Mouse (Mus musculus) kidney, adult 8-10 months (tissue): ENCODE measurements at regions not wholly inside any gene's neighbourhood (a gene's known extent, or its start where the extent isn't known, plus 50 kb on each side); places are given as distances from the start of the nearest gene placed in this dataset.

Experiments used
- DNase-seq, 2 experiments: peaks; one replicate each; pipeline ENCODE4 v3.0.0; 2022

DNA sequence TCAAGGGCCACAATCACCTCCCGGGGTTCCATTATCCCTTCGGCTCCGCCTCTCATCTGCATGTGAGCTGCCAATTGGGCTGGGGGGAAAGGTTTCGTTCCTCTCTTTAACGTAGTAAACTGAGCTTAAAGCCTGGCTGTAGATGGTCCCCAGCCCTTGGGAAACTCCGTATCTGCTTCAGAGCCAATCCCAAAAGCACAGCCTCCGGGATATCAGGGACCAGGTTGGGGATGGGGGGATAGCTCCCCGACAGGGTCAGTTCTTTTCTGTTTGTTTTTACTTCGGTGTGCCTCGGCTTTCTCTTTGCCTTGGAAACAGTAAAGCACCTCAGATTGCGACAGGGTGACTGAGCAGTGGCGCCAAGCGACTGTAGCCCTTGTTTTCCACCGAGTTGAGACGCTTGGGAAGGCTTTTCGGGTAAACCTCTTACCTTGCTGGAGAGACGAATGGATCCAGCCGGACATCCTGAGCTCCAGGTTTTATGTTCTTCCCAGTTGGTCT lies 64.5 kb downstream of the Tfap2c start:
- no peak for DNase-seq

DNA sequence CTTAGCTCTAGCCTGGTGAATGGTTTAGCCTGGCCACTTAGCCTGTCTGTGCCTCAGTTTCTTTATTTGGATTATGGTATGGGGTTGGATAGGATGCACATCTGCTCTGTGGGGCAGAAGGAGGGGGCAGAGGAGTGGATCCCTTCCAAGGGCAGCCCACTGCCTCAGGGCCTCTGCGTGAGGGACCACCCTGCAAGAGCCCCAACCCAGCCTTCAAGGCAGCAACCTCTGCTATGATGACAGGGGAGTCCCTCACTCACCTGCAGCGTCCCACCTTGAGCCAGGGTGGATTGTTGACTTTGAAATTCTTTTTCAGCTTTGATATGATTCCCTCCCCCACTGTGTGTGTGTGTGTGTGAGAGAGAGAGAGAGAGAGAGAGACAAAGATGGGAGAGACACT lies 65.8 kb downstream of the Tfap2c start:
- no peak for DNase-seq

DNA sequence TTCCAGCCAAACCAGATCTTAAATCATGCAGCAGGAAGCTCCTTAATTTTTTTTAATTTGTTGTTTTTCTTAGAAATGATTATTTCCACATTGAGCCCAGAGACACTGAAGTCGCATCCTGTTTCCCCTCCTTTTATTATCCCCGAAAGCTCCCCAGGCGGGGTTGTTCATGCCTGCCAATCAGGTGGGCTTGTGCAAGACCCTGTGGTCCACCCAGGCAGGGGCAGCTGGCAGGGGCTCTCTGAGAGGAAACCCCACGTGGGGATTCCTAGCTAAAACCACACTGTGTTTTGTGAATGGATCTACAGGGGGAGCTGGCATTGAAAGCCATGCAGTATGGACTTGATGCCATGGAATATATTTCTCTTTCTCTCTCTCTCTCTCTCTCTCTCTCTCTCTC lies 66.2 kb downstream of the Tfap2c start:
- DNase-seq, result no peak

DNA sequence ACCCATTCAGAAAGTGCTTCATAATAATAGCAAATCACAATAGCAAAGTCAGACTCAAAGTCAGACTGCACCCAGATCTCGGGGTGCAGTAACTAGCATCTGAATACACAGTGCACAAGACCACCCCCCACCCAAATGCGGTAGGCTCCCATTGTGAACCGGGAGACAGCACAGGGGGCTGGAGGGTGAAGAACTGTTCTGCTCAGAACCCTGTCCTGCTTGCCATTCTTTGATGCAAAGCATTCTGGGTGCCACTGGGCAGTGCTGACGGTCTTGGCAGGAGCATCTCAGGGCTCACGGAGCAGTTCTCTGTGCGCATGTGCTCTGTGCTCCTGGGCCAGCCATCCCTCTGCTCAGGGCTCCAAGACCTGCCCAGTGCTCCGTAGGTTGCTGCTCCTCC lies 69.8 kb downstream of the Tfap2c start:
- DNase-seq, result no peak

DNA sequence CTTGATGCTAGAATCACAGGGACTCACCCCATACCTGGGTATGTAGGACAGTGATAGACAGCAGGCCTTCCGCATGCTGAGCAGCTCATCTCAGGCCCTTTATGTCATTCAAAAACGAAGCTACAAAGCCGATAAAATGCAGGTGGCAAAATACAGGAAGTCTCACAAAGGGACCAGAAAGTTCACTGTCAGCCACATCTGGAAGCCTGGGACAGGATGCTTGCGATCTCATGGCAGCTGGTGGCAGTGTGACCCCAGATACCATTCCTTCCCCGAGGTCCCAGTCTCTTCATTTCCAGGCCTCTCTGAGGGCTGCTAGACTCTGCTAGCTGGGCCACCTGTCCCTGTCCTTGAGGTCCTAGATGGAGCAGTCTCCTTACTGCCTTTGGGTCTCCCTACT lies 70.6 kb downstream of the Tfap2c start:
- DNase-seq, result no peak

DNA sequence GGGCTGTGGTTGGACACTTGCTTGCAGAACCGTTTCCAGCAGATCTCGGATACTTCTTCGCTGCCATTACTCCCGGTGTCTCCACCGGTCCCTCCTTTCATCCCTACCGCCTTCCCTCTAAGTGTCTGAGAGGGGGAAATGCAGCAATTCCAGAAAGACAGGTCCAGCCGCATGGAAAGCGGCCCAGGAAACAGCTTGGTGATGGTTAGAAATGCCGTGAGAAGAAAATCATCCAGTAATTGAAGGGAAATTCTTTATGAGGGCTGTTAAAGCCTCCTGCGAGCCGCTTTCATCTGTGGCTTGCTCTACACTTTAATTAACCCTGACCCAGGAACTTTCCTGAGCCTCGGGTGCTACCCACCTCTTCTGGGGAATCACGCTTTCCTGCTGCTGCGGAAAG lies 74.3 kb downstream of the Tfap2c start:
- DNase-seq, result no peak

DNA sequence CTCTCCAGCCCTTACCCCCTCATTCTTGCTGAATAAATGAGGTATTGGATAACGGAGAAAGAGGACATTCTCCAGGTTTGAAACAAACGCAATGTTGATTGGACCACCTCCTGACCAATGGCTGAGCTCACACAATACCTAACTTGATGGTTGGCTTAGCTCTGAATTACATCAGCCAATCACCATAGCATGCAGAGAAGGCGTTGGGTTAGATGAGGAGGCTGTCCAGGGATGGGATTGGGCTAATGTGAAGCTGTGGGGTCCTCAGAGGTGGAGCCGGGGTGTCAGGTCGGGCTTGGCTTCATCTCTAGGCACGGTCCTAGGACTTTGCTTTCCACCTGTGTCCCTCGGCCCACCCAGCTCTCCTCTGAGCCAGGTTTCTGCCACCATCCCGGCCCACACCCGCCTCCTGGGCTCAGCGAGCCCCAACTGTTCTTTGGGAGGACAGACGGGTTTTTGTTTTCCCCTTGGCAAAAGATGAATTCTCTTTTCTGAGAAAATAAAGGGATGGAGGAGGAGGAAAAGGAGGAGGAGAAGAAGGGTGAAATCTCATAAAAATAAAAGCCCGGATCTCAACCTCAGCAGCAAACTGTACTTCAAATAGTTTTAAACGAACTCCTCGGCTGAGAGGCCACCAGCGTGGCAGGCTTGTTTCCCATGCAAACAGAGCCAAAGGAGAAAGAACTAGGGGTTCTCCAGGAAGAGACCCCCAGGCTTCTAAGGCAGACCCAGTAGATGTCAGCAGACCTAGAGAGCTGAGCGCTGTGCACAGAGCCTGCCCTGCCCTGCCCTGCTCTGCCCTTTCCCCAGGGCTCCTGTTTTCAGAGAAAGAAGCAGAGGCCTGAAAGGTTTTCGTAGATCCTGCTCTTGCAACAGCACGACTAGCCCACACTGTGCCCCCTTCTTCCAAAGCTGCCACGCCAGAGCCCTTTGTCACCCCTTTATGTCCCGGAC lies 78.2 kb downstream of the Tfap2c start:
- DNase-seq, result no peak

DNA sequence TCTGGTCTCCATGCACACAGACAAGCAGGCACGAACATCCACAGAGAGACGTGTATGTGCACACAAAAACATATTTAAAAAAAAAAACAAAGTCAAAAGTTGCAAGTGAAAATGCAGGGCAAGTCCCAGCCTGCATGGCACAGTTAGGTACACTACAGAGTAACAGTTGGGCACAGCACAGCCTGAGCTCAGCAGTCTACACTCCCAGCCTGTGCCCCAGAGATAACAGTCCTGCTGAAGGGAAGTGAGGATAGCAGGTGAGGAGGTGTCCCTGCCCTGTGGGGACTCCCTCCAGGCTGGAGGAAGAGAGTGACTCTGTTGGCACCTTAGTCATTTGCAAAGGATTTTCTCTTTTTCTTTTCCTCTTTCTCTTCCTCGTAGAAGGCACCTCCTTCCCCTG lies 80.9 kb downstream of the Tfap2c start:
- DNase-seq, result no peak

DNA sequence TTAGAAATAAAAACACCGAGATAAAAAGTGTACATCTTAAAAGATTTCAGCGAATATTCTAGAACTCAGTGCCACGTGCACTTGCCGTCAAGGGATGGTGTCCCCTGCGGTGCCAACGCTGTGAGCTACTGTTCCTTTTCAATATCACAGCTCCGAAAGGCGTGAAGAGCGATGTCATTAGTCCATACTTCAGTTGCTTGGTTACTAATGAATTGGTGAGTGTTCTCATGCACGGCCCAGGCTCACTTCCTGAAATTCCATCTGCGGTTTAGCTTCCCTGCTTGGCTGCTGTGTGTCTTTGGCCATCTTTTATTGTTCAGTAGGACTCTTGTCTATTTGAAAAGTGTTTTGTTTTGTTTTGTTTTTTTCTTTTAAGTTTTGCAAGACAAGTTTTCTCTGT lies 93.2 kb downstream of the Tfap2c start:
- DNase-seq, result no peak

DNA sequence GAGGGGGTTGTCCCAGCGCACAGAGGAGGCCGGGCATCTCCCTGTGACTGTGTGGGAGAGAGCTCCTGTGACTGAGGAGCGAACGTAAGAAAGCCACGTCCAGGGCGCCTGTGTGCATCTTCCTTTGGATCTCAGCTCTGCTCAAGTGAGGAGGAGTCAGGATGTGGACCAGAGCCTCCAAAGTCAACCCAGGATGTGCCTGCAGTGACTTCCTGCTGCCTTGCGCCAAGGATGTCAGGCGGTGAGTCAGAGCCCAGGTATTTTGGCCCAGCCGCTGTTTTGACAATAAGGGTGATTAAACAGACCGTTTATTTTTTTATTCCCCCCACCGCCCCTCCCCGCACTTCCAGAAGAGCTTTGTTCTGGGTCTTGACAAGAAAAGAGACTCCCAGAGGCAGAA lies 94.5 kb downstream of the Tfap2c start:
- DNase-seq, result peak in 1 of 2 experiments; percentile 28

DNA sequence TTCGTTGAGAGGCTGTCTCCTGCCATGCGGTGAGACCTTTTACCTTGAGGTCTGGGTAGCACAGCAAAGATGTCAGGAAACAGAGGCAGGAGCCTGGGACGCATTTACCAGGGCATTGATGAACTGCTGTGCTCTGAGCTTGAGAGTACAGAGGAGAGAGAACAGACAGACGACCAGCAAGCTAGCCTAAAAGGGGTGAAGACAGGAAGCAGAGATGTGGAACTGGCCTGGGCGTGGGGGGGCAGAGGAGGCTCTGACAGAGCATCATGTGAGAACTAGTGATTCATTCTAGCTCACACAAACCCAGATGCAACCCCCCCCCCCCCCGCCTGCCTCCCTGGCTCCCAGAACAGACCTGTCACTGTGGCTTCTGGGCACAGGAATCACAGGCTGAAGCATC lies 95.1 kb downstream of the Tfap2c start:
- DNase-seq, result no peak

DNA sequence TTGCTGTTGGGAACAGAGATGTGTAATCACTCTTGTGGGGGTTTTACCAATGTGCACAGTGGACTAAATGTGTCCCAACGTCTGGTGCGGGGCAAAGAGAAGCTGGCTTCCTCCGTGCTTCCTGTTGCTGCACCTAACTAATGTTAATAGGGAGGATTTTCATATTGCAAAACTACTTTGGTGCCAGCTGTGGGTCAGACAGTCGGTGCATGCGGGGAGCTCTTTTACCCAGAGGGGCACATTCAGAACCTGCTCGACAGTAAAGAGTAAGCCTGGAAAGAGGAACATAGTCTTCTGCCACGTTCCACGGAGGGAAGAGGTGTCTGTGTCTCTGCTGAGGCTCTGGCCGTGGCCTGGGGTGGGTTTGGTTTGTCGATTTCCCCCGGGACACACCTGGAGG lies 98.7 kb downstream of the Tfap2c start:
- no peak for DNase-seq

DNA sequence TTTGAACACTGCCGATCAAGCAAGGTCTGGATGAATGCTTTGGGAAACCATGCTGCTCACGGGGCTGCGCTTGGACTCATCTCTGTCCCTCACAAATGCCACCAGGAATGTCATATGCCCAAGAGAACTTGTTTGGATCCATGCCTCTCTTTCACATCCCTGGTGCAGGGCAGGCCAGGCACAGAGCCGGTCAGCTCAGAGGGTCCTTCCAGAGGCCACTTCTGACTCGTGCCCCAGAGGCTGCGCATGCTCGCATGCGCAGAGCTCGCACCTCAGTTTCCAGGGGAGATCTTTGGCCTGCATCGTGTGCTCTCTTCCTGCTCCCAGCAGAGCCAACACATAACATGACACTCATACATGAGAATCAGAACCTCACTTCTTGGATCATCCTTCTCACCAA lies 111.1 kb downstream of the Tfap2c start:
- DNase-seq, result no peak

DNA sequence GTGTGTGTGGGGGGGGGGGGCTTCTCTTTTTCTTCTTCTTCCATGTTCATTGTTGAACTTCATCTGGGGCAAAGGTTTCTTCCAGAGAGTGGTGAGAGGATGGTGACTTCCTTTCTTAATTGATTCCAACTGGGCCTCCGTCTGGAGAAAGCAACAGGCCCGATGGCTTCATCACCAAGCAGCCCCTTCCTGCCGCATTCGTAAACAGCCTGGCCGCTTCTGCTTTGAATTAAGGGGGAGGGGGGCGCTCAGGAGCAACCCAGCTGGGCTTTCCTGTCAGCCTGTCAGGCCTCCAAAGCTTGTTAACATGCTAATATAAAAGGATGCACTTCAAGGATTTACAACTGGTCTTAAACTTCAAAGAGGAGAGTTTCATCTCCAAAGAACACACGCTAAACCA lies 111.5 kb downstream of the Tfap2c start:
- no peak for DNase-seq

DNA sequence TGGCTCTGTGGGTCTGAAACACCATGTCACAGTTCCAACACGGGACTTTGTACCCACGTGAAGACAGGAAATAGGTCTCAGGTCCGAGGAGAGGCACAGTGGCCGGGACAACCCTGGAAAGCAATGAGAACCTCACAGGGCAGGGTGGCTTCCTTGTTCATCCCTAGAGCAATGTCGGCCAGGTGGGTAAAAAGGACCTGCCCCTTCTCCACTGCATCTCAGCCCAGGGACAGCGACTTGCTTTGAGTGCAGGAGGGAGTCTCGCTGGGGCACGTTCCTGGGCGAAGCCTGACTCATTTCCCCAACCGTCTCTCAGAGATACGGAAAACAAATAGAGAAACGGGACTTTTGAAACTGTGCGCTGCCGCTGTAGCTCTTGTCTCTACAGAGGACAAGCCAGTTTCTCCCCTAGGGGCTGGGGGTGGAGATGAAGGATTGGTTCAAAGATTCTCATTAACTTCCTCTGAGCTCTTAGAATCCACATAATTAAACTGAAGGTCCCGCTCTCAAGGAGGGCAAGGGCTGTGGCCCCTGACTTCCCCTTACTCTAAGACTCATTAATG lies 112.1 kb downstream of the Tfap2c start:
- no peak for DNase-seq

DNA sequence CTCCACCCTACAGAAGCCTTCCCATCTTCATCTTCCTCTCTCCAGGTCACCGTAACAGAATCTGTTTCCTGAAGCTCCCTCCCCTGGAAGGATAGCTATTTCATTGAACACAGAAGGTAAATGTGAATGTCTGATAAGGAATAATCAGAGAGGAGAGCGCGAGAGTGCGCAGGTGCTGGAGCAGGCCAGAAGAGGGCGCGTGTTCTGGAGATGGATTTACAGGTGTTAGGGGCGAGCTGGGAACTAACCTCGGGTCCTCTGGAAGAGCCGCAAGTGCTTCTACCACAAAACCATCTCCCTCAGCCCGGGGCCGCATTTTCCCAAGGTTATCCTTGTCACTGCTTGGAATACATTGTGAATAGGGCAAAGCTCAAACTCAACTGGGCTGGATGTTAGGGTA lies 112.8 kb downstream of the Tfap2c start:
- no peak for DNase-seq

DNA sequence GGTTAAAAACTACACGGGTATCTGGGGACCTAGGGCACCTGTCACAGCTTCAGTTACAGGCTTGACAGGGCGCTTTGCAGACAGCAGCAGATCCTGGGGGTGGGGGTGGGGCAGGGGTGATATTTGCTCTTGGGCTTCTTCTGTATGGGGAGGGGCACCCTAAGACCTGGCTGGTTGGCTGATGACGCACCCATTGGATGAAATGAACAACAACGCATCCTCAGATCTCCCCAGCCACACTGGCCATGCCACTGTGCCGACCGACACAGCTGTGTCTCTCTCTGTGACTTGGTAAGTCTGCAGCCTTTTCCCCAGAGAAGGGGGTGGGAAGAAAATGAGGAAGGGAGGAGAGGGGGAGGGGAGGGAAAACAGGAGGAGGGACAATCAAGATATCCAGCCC lies 114.3 kb downstream of the Tfap2c start:
- no peak for DNase-seq

DNA sequence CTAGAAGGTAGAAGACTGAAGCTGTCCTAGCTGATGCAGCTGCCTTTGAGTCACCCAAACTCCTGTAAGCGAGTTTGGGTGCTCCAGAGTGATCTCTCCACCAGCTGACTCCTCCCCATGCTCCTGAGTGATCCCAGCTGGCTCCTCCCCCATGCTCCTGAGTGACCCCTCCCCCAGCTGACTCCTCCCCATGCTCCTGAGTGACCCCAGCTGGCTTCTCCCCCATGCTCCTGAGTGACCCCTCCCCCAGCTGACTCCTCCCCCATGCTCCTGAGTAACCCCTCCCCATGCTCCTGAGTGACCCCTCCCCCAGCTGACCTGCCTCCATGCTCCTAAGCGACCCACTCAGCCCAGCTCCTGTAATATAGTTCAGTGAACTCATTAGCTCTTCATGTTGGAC lies 123.7 kb downstream of the Tfap2c start:
- DNase-seq, result no peak

DNA sequence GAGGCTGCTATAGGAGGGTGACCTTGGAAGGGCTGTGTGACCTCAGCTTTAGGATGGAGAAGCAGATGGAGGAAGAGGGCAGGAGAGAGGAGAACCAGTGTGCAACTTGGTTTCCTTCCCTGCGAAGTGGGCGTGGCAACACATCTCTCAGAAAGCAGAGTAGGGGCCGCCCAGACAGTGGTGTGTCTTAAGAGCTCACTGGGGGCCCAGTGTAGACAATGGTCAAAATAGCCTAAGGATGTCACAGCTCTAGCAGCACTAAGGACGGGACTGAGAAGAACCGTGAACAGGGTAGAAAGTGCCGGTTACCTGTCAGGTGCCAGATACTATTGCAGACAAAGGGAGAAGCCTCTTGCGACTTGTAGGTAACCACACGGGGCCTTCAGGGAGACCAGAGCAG lies 125.2 kb downstream of the Tfap2c start:
- no peak for DNase-seq

DNA sequence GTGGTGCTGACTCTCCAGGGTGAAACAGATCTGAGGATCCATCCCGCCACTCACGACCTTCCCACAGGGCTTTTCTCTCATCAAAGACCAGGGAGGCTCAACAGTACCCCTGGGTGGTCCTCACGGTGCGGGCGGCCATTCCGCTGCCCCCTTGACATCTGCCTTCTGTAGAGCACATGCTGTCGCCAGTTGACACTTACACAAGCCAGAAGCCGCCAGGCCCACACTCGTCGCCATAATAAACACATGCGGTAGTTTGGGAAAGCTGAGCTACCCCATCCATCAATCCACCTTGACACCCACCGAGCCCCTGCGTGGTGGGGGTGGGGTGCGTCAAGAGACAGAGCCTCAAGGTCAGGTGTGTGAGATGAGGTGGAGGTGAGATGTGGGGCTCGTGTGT lies 125.7 kb downstream of the Tfap2c start:
- DNase-seq, result no peak

DNA sequence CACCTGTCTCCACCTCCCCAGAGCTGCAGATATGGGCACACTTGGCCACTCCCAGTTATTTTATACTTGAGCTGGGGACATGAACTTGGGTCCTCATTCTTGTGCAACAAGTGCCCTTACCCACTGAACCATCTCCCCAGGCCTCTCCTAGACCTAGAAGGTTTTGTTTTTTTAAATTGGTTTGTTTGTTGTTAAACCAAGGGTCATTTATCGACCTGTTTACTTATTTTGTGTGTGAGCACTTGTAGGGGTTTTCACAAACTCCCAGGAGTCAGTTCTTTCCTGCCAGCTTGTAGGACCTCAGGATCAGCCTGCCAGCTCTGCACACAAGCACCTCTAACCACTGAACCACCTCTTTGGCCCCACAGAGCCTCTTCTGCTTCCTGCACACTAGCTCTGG lies 140.8 kb downstream of the Tfap2c start:
- DNase-seq, result no peak

DNA sequence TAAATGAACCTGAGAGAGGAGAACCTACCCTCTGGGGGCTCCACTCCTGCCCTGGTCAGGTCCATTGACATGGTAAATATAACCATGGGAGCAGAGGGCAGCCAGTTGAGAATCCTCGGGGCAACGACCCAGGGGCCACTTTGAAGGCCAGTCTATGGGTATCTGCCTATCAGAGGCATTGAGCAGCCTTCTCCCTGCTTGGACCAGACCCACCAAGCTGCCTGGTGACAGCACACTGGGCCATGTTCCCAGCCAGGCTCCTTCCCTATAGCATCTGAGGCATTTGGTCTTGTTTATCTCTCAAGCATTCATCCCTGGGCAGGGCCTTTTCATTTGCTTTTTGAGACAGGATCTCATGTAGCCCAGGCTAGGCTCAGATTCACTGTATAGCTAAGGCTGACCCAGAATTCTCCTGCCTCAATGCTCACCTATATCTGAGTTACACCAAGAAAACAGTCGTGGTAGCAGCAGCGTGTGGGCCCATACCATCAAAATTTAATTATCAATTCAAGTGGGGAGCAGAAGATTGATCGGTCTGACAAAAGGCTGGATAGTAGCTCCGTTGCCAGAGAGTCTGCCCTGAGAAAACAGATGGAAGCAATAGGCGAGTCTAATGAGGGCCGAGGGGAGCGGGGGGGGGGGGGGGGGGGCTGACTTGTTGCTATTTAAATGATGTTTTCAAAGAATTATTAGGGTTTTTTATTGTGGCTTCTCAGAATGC lies 141.7 kb downstream of the Tfap2c start:
- DNase-seq, result no peak

DNA sequence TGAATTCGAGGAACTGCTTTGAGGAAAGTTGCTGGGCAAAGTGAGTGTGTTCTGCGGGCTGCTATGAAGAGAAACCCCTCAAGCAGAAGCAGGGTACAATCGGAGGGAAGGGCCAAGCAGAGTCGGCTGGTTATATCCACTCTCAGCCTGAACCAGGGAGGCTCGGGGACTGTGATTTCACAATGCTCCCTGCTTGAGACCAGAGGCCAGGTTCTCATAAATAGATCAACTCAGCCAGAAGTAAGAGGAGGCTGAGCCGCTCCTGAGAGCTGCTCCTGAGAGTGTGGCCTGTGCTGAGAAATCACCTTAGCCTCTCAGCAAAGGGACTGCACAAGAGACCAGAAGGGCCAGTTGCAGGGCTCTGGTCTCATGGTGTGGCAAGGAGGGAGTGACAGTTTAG lies 149.6 kb downstream of the Tfap2c start:
- DNase-seq, result no peak

DNA sequence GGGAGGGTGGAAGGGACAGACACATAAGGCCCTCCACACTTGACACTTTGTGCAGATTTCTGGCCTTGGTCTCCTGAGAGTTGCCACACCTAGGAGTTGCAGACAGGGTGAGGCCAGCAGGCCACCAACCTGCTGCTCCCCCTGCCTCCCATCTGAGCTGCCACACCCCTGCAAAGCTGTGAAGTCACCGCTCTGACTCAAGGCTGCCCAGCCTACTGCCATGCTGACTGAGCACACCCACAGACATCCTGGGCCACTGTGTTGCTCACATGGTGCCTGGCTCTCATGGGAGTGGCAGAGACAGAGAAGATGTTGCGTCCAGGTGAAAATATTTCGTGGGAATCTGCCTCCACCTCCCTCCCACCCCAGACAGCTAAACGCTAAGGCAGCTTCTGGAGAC lies 150.3 kb downstream of the Tfap2c start:
- DNase-seq, result no peak
